Mouse (Mus musculus): ENCODE results near the gene Icam1.

Gene Icam1

GRCm38 (mm10) chr9:21045235-21045634 is 29.4 kb downstream of the Icam1 start:
- no peak for DNase-seq (ENCODE audit: low spot score in 2 of 2)

GRCm38 (mm10) chr9:21051578-21051977 is 35.8 kb downstream of the Icam1 start:
- DNase-seq (ENCODE audit: low spot score in 2 of 2), result peak in 1 of 2 experiments; percentile 31

- DNase-seq (ENCODE audit: low spot score in 2 of 2), result no peak
Observed at GRCm38 (mm10) chr9:21062928-21063327, 47.1 kb downstream of the Icam1 start.

GRCm38 (mm10) chr9:21067006-21067684 is 51.4 kb downstream of the Icam1 start, which contains the start of gene Zglp1:
Gene Zglp1 (minus strand): TSS chr9:21067093.
- peak in 1 of 2 experiments; percentile 16 for DNase-seq (ENCODE audit: low spot score in 2 of 2)

GRCm38 (mm10) chr9:21072641-21073040 is 56.9 kb downstream of the Icam1 start:
- no peak for DNase-seq (ENCODE audit: low spot score in 2 of 2)

- peak; percentile 77 to 89 for DNase-seq (ENCODE audit: low spot score in 2 of 2)
Observed at GRCm38 (mm10) chr9:21073044-21073840, 57.5 kb downstream of the Icam1 start, which contains the start of the genes Gm49373 and Fdx1l. Gene Gm49373 (minus strand): TSS chr9:21073096. Gene Fdx1l (minus strand): TSS chr9:21073614.

GRCm38 (mm10) chr9:21074173-21074572 is 58.4 kb downstream of the Icam1 start:
- no peak for DNase-seq (ENCODE audit: low spot score in 2 of 2)

- no peak for DNase-seq (ENCODE audit: low spot score in 2 of 2)
Observed at GRCm38 (mm10) chr9:21075625-21076024, 59.8 kb downstream of the Icam1 start.
